Mouse (Mus musculus): Measurements from ENCODE around the gene BC051142.

Gene BC051142

DNA sequence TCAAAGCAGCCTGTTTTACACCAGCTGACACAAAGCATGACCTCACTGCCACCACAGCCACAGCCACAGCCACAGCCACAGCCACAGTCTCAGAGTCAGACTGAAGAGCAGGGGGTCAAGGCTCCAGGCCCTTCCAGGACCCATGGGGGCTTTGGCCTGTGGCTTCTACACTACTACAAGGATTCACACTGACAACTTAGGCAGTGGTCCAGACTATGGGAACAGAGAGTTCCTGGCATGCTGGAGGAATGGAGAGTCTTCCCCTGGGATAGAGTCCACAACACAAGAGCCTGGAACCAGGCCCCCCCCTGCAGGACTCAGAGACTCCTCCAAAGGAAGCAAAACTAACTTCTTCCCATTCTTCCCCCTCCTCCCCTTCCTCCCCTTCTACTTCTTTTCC, 109.0 kb downstream of the BC051142 start:
- DNase-seq (ENCODE audit: low read depth, low spot score), result no peak

Data from R1 (cell line).